Mouse (Mus musculus) kidney, adult 2 months (tissue): ENCODE results near the gene Spata16.

Experiments used
- CTCF ChIP-seq: fragments of 200-500 bp; conservative IDR thresholded peaks from 2 replicates; pipeline ENCODE4 v1.5.1; 2011; ENCODE audit warnings: low read depth, mild to moderate bottlenecking, control low read depth, low read length, moderate library complexity, mixed read lengths; ENCODE audit not compliant: insufficient read depth, insufficient read length
- POLR2A ChIP-seq: fragments of 200-500 bp; IDR thresholded peaks from one replicate; pipeline ENCODE4 v1.6.1; 2011; ENCODE audit warnings: low read depth, low read length, control low read depth

DNA sequence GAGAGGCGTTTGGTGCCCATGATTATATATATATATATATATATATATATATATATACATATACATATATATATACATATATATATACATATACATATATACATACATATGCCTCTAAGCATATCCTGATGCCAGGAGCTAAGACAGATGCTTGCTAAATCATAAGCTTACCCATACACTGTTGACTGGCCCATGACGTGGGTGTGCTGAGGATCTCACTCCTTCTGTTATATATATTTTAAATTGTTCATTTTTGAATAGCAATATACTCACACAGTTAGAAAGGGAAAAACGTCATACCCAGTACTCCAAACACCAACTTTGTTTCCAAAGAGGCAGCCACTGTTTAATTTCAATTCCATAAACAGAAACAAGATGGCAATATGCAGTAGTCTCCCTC is 48.4 kb downstream of the Spata16 start:
- TF ChIP-seq CTCF (no peak), POLR2A (no peak)
